Mouse (Mus musculus): ENCODE measurements around the gene Arrdc2. TPM values are rescaled to one million over a fixed set of nuclear protein-coding genes. Genes with fewer than 3 reads are reported as not detected.

The Arrdc2 gene
- polyA plus RNA-seq, 1 experiment from 2014 or later, result 2.4 TPM

GRCm38 (mm10) chr8:70816679-70817078 is 22.8 kb downstream of the Arrdc2 start:
- 9% methylated on average over 30 of the region's 30 CpGs for WGBS (ENCODE audit: insufficient replicate concordance)
- peak; percentile 33; the same call in 1 of the 2 replicates for ATAC-seq (replicated peaks; ENCODE audit: insufficient number of reproducible peaks, low FRiP score, low TSS enrichment)
- H3K4me3 ChIP-seq (ENCODE audit: low read depth, low read length), result peak overlapping the region; percentile 10; the same call in 1 of the 2 replicates

GRCm38 (mm10) chr8:70812885-70813284 is 26.6 kb downstream of the Arrdc2 start:
- Histone ChIP-seq H3K9me3 (replicated peaks; ENCODE audit: control insufficient read depth, low read length) (no peaks in the 10 kb centered on the region), H3K4me1 (ENCODE audit: control insufficient read depth, insufficient read depth, low read length) (0 out of 2 replicates have a peak, but pooled peaks cover 3% of the 10 kb centered on the region), H3K4me2 (no peak overlapping the region), H3K27me3 (ENCODE audit: control insufficient read depth, insufficient read depth, low read length) (peaks cover 60% of the 10 kb centered on the region), H3K36me3 (ENCODE audit: control insufficient read depth, insufficient read depth, low read length) (no peaks in the 10 kb centered on the region), H3K27ac (ENCODE audit: low read depth, low read length) (no peak overlapping the region), H3K9ac (ENCODE audit: low read depth, low read length) (no peak overlapping the region), H3K4me3 (ENCODE audit: low read depth, low read length) (no peak overlapping the region)
- 57% methylated on average over 4 of the region's 4 CpGs for WGBS (ENCODE audit: insufficient replicate concordance)
- no peak for ATAC-seq (replicated peaks; ENCODE audit: insufficient number of reproducible peaks, low FRiP score, low TSS enrichment)

More at GRCm38 (mm10) chr8:70816679-70817078, 22.8 kb downstream of the Arrdc2 start:
- peaks cover 7% of the 10 kb centered on the region for H3K9me3 ChIP-seq (replicated peaks; ENCODE audit: control insufficient read depth, low read length)
- H3K27ac ChIP-seq (ENCODE audit: low read depth, low read length), result no peak overlapping the region
- H3K27me3 ChIP-seq (ENCODE audit: control insufficient read depth, insufficient read depth, low read length), result peaks cover 62% of the 10 kb centered on the region
- peaks cover 12% of the 10 kb centered on the region for H3K4me1 ChIP-seq (ENCODE audit: control insufficient read depth, insufficient read depth, low read length)
- H3K9ac ChIP-seq (ENCODE audit: low read depth, low read length), result no peak overlapping the region
- peak overlapping the region; percentile 31 for H3K4me2 ChIP-seq
- no peaks in the 10 kb centered on the region for H3K36me3 ChIP-seq (ENCODE audit: control insufficient read depth, insufficient read depth, low read length)

- Histone ChIP-seq H3K9ac (ENCODE audit: low read depth, low read length) (no peak overlapping the region), H3K4me1 (ENCODE audit: control insufficient read depth, insufficient read depth, low read length) (0 out of 2 replicates have a peak, but pooled peaks cover 3% of the 10 kb centered on the region), H3K27ac (ENCODE audit: low read depth, low read length) (no peak overlapping the region), H3K4me3 (ENCODE audit: low read depth, low read length) (no peak overlapping the region), H3K4me2 (no peak overlapping the region), H3K36me3 (ENCODE audit: control insufficient read depth, insufficient read depth, low read length) (no peaks in the 10 kb centered on the region), H3K27me3 (ENCODE audit: control insufficient read depth, insufficient read depth, low read length) (peaks cover 57% of the 10 kb centered on the region), H3K9me3 (replicated peaks; ENCODE audit: control insufficient read depth, low read length) (no peaks in the 10 kb centered on the region)
- 47% methylated on average over 4 of the region's 4 CpGs for whole genome bisulfite sequencing (ENCODE audit: insufficient replicate concordance)
- no peak for ATAC-seq (replicated peaks; ENCODE audit: insufficient number of reproducible peaks, low FRiP score, low TSS enrichment)
These were observed 27.5 kb downstream of the Arrdc2 start for GRCm38 (mm10) chr8:70812055-70812454.

GRCm38 (mm10) chr8:70810962-70811680 is 28.4 kb downstream of the Arrdc2 start:
- H3K27ac ChIP-seq (ENCODE audit: low read depth, low read length), result no peak overlapping the region
- H3K9me3 ChIP-seq (replicated peaks; ENCODE audit: control insufficient read depth, low read length), result no peaks in the 10 kb centered on the region
- peaks cover 49% of the 10 kb centered on the region for H3K27me3 ChIP-seq (ENCODE audit: control insufficient read depth, insufficient read depth, low read length)
- no peaks in the 10 kb centered on the region for H3K36me3 ChIP-seq (ENCODE audit: control insufficient read depth, insufficient read depth, low read length)
- WGBS (ENCODE audit: insufficient replicate concordance), result 60% methylated on average over 20 of the region's 20 CpGs
- no peak overlapping the region for H3K4me3 ChIP-seq (ENCODE audit: low read depth, low read length)
- no peak overlapping the region for H3K9ac ChIP-seq (ENCODE audit: low read depth, low read length)
- no peak for ATAC-seq (replicated peaks; ENCODE audit: insufficient number of reproducible peaks, low FRiP score, low TSS enrichment)
- no peaks in the 10 kb centered on the region for H3K4me1 ChIP-seq (ENCODE audit: control insufficient read depth, insufficient read depth, low read length)
- no peak overlapping the region for H3K4me2 ChIP-seq

DNA sequence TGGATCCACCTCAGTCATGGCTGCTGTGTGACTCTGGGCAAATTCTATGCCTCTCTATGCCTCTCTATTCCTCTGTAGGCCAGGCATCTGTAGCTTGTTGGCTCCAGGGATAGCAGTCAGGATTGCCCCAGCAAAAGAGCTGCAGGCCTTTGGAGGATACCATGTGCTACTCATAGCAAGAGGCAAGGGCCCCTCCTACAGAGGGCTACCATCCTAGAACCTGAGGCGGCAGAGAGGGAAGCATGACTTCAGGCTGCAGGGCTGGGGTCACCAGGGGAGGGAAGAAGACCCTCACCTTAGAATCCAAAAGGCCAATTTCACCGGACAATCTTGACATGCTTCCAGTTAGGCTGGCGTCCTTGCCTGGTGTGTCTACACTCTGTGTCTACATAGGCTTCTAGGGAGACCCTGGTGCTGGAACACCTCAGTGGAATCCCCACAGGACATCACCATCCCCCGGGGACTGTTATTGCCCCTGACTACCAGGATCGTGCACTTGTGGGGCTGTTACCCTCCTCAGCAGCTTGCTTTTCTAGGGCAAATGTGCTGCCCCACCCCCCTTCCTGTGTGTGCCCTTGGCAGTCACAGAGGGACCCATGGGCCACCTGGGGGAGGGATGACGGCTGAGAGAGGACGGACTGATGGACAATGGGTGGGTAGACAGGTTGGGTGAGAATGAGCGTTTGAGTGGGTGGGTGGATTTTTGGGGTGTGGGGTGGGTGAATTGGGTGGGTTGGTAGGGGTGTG is 30.4 kb downstream of the Arrdc2 start:
- Histone ChIP-seq H3K4me1 (ENCODE audit: control insufficient read depth, insufficient read depth, low read length) (peaks cover 5% of the 10 kb centered on the region; the same call in 1 of the 2 replicates), H3K9me3 (replicated peaks; ENCODE audit: control insufficient read depth, low read length) (no peaks in the 10 kb centered on the region), H3K9ac (ENCODE audit: low read depth, low read length) (no peak overlapping the region), H3K4me2 (no peak overlapping the region), H3K27me3 (ENCODE audit: control insufficient read depth, insufficient read depth, low read length) (peaks cover 45% of the 10 kb centered on the region), H3K36me3 (ENCODE audit: control insufficient read depth, insufficient read depth, low read length) (no peaks in the 10 kb centered on the region), H3K27ac (ENCODE audit: low read depth, low read length) (no peak overlapping the region), H3K4me3 (ENCODE audit: low read depth, low read length) (no peak overlapping the region)
- ATAC-seq (replicated peaks; ENCODE audit: insufficient number of reproducible peaks, low FRiP score, low TSS enrichment), result no peak
- WGBS (ENCODE audit: insufficient replicate concordance), result 76% methylated on average over 8 of the region's 8 CpGs

DNA sequence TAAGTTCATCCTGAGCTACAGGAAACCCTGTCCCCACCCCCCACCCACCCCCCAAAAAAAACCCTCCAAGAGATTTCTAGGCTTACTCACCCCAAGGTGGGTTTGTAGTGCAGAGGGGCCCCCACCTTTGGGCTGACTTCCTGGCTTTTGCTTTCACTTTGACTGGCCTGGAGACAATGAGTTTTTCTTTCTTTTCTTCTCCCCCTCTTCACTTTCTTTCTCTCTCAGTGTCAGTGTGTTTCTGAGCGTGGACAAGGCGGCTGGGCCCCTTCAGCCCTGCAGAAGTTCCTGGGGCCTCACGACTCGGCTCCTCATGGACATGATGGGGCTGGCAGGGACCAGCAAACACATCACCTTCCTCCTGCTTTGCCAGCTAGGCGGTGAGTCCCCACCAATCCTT is 31.3 kb downstream of the Arrdc2 start, which contains the start of gene Il12rb1:
Il12rb1 (plus strand) TSS at position 211 of the 400 bp plus-strand sequence.
- peaks cover 12% of the 10 kb centered on the region; the same call in 1 of the 2 replicates for H3K4me1 ChIP-seq (ENCODE audit: control insufficient read depth, insufficient read depth, low read length)
- H3K9ac ChIP-seq (ENCODE audit: low read depth, low read length), result no peak within 1 kb of the TSS
- H3K4me3 ChIP-seq (ENCODE audit: low read depth, low read length), result no peak within 1 kb of the TSS
- WGBS (ENCODE audit: insufficient replicate concordance), result 68% methylated on average over 5 of the region's 5 CpGs
- ATAC-seq (replicated peaks; ENCODE audit: insufficient number of reproducible peaks, low FRiP score, low TSS enrichment), result no peak
- no peaks in the 10 kb centered on the region for H3K9me3 ChIP-seq (replicated peaks; ENCODE audit: control insufficient read depth, low read length)
- no peak within 1 kb of the TSS for H3K27ac ChIP-seq (ENCODE audit: low read depth, low read length)
- no peaks in the 10 kb centered on the region for H3K36me3 ChIP-seq (ENCODE audit: control insufficient read depth, insufficient read depth, low read length)
- peaks cover 47% of the 10 kb centered on the region for H3K27me3 ChIP-seq (ENCODE audit: control insufficient read depth, insufficient read depth, low read length)
- H3K4me2 ChIP-seq, result no peak within 1 kb of the TSS

GRCm38 (mm10) chr8:70807304-70807703 is 32.2 kb downstream of the Arrdc2 start:
- Histone ChIP-seq H3K4me3 (ENCODE audit: low read depth, low read length) (no peak overlapping the region), H3K27me3 (ENCODE audit: control insufficient read depth, insufficient read depth, low read length) (peaks cover 49% of the 10 kb centered on the region), H3K36me3 (ENCODE audit: control insufficient read depth, insufficient read depth, low read length) (no peaks in the 10 kb centered on the region), H3K4me2 (no peak overlapping the region), H3K4me1 (ENCODE audit: control insufficient read depth, insufficient read depth, low read length) (peaks cover 12% of the 10 kb centered on the region; the same call in 1 of the 2 replicates), H3K9ac (ENCODE audit: low read depth, low read length) (no peak overlapping the region), H3K27ac (ENCODE audit: low read depth, low read length) (no peak overlapping the region), H3K9me3 (replicated peaks; ENCODE audit: control insufficient read depth, low read length) (no peaks in the 10 kb centered on the region)
- ATAC-seq (replicated peaks; ENCODE audit: insufficient number of reproducible peaks, low FRiP score, low TSS enrichment), result no peak
- WGBS (ENCODE audit: insufficient replicate concordance), result 32% methylated on average over 1 of the region's 1 CpGs

DNA sequence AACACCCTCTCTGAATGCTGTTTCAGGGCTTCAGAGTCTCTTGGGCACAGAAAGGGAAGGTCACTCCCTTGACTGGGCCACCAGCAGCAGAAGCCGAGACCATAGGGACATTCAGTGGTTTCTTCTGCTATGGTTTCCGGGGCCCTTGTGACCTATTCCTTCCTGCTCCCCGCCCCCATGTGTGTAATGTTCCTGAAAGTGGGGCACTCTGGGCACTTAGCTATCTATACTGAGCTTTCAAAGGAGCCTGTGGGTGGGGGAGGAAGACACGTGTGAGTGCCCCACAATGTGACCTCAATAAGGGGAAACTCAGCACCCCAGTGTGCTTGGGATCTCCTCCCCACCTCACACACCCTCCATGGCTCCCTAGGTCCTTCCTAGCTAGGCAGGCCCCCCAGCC is 33.0 kb downstream of the Arrdc2 start:
- Histone ChIP-seq H3K4me1 (ENCODE audit: control insufficient read depth, insufficient read depth, low read length) (peaks cover 12% of the 10 kb centered on the region; the same call in 1 of the 2 replicates), H3K9me3 (replicated peaks; ENCODE audit: control insufficient read depth, low read length) (no peaks in the 10 kb centered on the region), H3K9ac (ENCODE audit: low read depth, low read length) (no peak overlapping the region), H3K4me2 (no peak overlapping the region), H3K36me3 (ENCODE audit: control insufficient read depth, insufficient read depth, low read length) (no peaks in the 10 kb centered on the region), H3K4me3 (ENCODE audit: low read depth, low read length) (no peak overlapping the region), H3K27ac (ENCODE audit: low read depth, low read length) (no peak overlapping the region), H3K27me3 (ENCODE audit: control insufficient read depth, insufficient read depth, low read length) (peaks cover 55% of the 10 kb centered on the region)
- WGBS (ENCODE audit: insufficient replicate concordance), result 66% methylated on average over 4 of the region's 4 CpGs
- no peak for ATAC-seq (replicated peaks; ENCODE audit: insufficient number of reproducible peaks, low FRiP score, low TSS enrichment)
